Mouse (Mus musculus) stomach, embryonic 14.5 days (tissue): ENCODE data around the gene Fam117a. TPM values are rescaled to one million over a fixed set of nuclear protein-coding genes. Genes with fewer than 3 reads are reported as not detected.

ENCODE experiments used
- ATAC-seq: fragments of 200-750 bp; cut with Nextera tagmentation; 2 replicates; pipeline ENCODE4 v1.8.0; 2017; ENCODE audit warnings: low read depth, moderate TSS enrichment; ENCODE audit not compliant: insufficient number of reproducible peaks, insufficient read depth, low FRiP score
- H3K27ac ChIP-seq: fragments of 300-500 bp; sonication (generic); 2 replicates; pipeline ENCODE4 v1.5.1; 2014; ENCODE audit warnings: mild to moderate bottlenecking, low read length, moderate library complexity, mixed read lengths
- H3K27me3 ChIP-seq: fragments of 300-500 bp; sonication (generic); 2 replicates; pipeline ENCODE4 v1.6.1; 2014; ENCODE audit warnings: low read length, control low read depth, mixed read lengths; ENCODE audit not compliant: control insufficient read depth, insufficient read depth
- H3K36me3 ChIP-seq: fragments of 300-500 bp; sonication (generic); 2 replicates; pipeline ENCODE4 v1.6.1; 2014; ENCODE audit warnings: mild to moderate bottlenecking, control low read depth, low read length, moderate library complexity, mixed read lengths; ENCODE audit not compliant: control insufficient read depth, insufficient read depth
- H3K4me1 ChIP-seq: fragments of 300-500 bp; sonication (generic); 2 replicates; pipeline ENCODE4 v1.6.1; 2014; ENCODE audit warnings: low read length, control low read depth, mixed read lengths; ENCODE audit not compliant: control insufficient read depth, insufficient read depth
- H3K4me2 ChIP-seq: fragments of 300-500 bp; sonication (generic); replicated peaks from 2 replicates; pipeline ENCODE4 v1.6.1; 2014; ENCODE audit warnings: low read depth, low read length, control low read depth
- H3K4me3 ChIP-seq: fragments of 300-500 bp; sonication (generic); 2 replicates; pipeline ENCODE4 v1.5.1; 2014; ENCODE audit warnings: low read depth, low read length, control low read depth
- H3K9ac ChIP-seq: fragments of 300-500 bp; sonication (generic); replicated peaks from 2 replicates; pipeline ENCODE4 v1.6.1; 2014; ENCODE audit warnings: low read depth, mild to moderate bottlenecking, control low read depth, low read length, moderate library complexity, mixed read lengths
- H3K9me3 ChIP-seq: fragments of 300-500 bp; sonication (generic); 2 replicates; pipeline ENCODE4 v1.6.1; 2016; ENCODE audit warnings: low read depth, low read length, control low read depth; ENCODE audit not compliant: control insufficient read depth
- WGBS: fragments of 180-500 bp; shearing (Covaris S2); extraction: QIAGEN DNeasy Blood & Tissue Kit; methylation state at CpG from one replicate; pipeline ENCODE4 v1.1.7; 2014; 5-methylcytosine and 5-hydroxymethylcytosine counted together
- polyA plus RNA-seq: library from polyadenylated mRNA; unstranded; fragments of >200 nt; fragmentation: Nextera tagmentation; extraction: Ambion mirVana; gene quantifications from 2 replicates; pipeline ENCODE4 v1.2.1, GENCODE M21; 2014

The Fam117a gene
- polyA plus RNA-seq, 1 experiment from 2014 or later = 15.7 TPM

DNA sequence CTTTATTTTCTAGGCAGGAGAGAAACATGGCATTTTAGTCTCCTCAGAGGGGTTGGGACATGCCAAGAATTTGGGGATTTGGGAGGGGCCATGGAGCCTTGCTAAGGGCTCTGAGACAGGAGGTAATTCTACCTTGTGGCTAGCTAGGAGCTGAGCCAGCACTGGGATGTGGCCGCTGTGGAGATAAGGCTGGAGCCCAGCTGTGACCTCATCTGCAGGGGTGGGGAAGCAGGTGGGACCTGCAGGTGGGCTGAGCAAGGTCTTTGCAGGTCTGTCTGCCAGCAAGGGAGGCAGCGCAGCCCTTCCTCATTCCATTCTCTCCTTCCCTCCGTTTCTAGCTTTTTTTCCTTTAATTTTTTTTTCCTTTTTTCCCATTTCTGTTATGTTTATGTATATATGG, 21.4 kb downstream of the Fam117a start:
- Histone ChIP-seq H3K27ac (no peak overlapping the region; the same call in 1 of the 2 replicates), H3K9me3 (no peaks in the 10 kb centered on the region), H3K36me3 (no peaks in the 10 kb centered on the region; the same call in none of the 2 replicates), H3K4me1 (peaks cover 9% of the 10 kb centered on the region), H3K4me3 (no peak overlapping the region), H3K9ac (no peak overlapping the region), H3K4me2 (no peak overlapping the region), H3K27me3 (no peaks in the 10 kb centered on the region)
- WGBS = 48% methylated on average over 3 of the region's 3 CpGs
- ATAC-seq = no peak

DNA sequence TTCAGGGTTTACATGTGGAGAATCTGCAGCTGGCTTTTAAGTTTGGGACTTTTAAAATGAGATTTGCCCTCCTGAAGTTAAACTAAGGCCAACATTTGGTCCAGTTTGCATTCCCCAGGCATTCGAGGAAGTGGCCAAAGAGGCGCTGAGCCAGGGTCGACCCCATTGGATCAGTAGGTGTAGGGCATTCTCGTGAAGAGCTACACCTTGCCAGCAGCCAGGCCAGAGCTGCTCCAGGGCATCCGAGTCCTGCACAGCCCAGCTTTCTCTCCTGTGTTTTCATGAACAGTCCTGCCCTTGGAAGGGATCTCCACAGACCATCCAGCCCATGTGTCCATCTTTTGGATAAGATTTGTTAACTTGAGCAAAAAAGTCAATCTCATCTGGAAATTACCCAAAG, 27.6 kb downstream of the Fam117a start:
- H3K27me3 ChIP-seq = no peaks in the 10 kb centered on the region
- H3K9ac ChIP-seq = no peak overlapping the region
- WGBS = 72% methylated on average over 5 of the region's 5 CpGs
- no peak for ATAC-seq
- H3K4me3 ChIP-seq = no peak overlapping the region
- peaks cover 17% of the 10 kb centered on the region; the same call in 1 of the 2 replicates for H3K4me1 ChIP-seq
- no peak overlapping the region for H3K4me2 ChIP-seq
- H3K36me3 ChIP-seq = no peaks in the 10 kb centered on the region; the same call in 1 of the 2 replicates
- no peak overlapping the region for H3K27ac ChIP-seq
- H3K9me3 ChIP-seq = no peaks in the 10 kb centered on the region

DNA sequence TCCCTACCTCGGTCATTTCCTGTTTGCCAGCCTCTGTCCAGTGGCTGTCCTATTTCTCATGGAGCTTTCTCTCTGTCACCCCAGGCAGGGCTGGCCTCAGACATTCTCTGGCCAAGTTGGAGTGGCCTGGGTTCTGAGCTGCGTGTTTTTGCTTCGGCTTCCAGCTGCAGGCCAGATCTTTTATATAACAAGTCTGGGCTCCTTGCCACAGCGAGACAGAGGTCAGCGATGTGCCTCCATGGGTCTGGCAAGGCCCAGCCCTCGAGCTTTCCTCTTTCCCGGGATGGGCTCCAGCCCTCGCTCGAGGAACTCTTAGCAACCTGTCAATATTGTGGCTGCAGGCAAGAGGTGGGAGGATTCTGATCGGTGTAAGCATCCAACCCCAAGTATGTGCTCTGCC, 28.8 kb downstream of the Fam117a start:
- Histone ChIP-seq H3K9ac (no peak overlapping the region), H3K4me2 (no peak overlapping the region), H3K27ac (peak overlapping the region; percentile 69; the same call in 1 of the 2 replicates), H3K9me3 (no peaks in the 10 kb centered on the region), H3K4me1 (peaks cover 20% of the 10 kb centered on the region; the same call in 1 of the 2 replicates), H3K4me3 (no peak overlapping the region), H3K27me3 (no peaks in the 10 kb centered on the region), H3K36me3 (no peaks in the 10 kb centered on the region)
- no peak; the same call in 1 of the 2 replicates for ATAC-seq
- 61% methylated on average over 10 of the region's 10 CpGs for WGBS

DNA sequence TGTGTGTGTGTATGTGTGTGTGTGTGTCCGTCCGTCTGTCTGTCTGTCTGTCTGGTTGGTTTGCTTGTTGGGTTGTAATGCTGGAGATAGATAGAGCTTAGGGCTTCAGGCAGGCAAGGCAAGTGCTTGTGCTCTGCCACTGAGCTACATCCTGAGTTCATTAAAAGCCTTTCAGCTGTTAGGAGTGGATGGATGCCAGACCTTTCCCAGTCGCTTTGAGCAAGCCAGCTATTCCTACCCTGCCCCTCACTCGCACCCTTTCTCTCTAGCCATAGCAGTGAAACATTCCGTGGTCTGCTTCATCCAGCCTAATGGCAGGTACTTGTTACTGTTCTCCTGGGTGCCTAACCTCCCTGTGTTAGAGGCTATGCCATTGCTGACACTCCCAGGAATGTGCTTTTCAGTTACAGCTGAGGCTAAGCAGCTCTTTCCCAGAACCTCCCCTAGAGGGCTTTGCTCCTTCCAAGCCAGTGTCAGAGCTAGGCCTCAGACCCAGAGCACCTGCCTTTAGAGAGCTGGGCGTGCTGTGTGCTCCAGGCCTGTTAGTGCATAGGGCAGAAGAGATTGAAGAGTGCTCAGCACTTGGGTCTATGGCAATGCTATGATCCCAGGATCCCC, 29.6 kb downstream of the Fam117a start:
- Histone ChIP-seq H3K27ac (peak overlapping the region; percentile 69), H3K27me3 (no peaks in the 10 kb centered on the region)
- 70% methylated on average over 6 of the region's 6 CpGs for WGBS

DNA sequence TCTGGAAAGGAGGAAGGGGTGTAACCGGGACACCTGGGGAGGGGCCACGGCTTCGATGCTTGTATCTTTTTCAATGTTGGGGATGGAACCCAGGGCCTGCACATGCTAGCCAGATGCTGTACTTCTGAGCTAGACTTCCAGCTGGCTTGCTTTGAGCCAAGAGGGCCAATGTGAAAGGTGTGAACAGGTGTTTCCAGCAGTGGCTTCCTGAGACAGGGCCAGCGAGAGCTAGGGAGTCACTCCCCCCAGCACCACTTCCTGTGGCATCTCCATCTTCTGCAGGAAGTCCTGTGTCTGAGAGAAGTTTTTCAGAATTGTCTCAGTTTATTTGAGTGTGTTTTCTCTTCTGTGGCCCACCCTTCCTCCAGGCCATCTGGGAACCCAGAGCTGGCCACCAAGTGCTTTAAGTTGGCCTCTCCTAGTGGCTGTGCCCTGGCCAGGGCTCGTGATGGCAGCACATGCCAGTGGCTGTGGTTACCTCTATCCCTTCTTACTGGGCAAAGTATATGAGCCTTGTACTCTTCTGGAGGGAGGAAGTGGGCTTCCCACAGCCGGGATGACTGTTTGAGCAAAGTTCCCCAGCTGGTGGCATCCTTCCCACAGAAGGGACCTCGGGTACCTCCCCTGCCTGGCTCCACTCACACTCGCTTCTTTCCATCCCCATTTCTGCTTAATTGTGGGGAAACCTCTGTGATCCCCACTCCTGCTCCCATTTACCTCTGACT, 30.4 kb downstream of the Fam117a start:
- no peak for ATAC-seq
- no peaks in the 10 kb centered on the region for H3K27me3 ChIP-seq
- H3K4me2 ChIP-seq = no peak overlapping the region
- H3K27ac ChIP-seq = peak overlapping the region; percentile 69; the same call in 1 of the 2 replicates
- no peaks in the 10 kb centered on the region for H3K9me3 ChIP-seq
- peaks cover 5% of the 10 kb centered on the region; the same call in 1 of the 2 replicates for H3K36me3 ChIP-seq
- no peak overlapping the region for H3K9ac ChIP-seq
- WGBS = 81% methylated on average over 8 of the region's 8 CpGs
- H3K4me3 ChIP-seq = no peak overlapping the region
- peaks cover 20% of the 10 kb centered on the region; the same call in 1 of the 2 replicates for H3K4me1 ChIP-seq

More for the DNA sequence above, 29.6 kb downstream of the Fam117a start:
- no peaks in the 10 kb centered on the region for H3K9me3 ChIP-seq
- H3K36me3 ChIP-seq = no peaks in the 10 kb centered on the region
- peaks cover 20% of the 10 kb centered on the region; the same call in 1 of the 2 replicates for H3K4me1 ChIP-seq
- no peak overlapping the region for H3K9ac ChIP-seq
- H3K4me2 ChIP-seq = no peak overlapping the region
- no peak overlapping the region for H3K4me3 ChIP-seq
- no peak for ATAC-seq

DNA sequence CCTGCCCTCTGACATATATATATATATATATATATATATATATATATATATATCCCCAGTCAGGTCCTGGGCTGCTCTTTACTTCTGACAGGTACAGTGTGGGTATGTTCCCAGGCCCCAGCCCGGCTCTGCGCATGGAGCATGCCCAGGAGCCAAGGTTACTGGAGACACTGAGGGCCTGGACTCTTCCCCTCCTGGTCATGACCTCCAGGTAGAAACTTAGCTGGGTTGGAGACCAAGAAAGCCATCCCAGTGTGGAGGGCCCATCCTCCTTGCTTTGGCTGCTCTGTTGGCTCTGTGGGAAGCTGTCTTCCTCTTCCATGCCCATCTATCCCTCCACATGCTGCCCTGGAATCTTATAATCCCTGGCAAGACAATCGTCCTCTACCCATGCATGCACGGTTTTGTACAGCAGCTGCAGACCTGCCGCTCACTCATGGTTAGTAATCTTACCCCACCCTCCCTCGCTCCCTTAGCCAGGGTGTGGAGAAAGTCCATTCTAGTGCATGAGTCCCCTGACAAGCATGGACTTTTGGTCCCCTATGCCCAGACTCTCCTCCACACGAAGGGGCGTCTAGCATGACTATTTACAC, 31.5 kb downstream of the Fam117a start:
- Histone ChIP-seq H3K9ac (no peak overlapping the region), H3K9me3 (no peaks in the 10 kb centered on the region), H3K4me2 (no peak overlapping the region), H3K27me3 (no peaks in the 10 kb centered on the region), H3K27ac (no peak overlapping the region), H3K4me1 (peaks cover 20% of the 10 kb centered on the region; the same call in 1 of the 2 replicates), H3K36me3 (peaks cover 11% of the 10 kb centered on the region; the same call in 1 of the 2 replicates), H3K4me3 (no peak overlapping the region)
- no peak for ATAC-seq
- WGBS = 92% methylated on average over 8 of the region's 8 CpGs

DNA sequence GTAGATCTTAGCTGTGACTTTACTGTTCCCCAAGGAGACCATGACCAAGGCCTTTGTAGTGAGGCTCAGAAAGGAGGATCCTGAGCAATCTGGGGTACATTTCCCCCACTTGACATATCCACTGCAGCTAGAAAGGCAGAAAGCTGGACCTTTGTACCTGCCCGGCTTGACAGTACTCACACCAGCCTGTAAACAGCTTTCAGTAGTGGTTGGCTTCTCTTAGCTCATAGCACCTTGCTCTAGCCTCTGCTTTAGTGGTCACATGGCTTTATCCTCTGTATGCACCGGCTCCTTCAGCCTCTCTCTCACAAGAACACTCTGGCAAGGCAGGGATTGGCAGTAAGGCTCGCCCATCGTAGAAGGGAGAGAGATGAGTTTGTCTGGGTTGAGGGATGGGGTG, 32.1 kb downstream of the Fam117a start:
- Histone ChIP-seq H3K27ac (no peak overlapping the region), H3K27me3 (no peaks in the 10 kb centered on the region), H3K36me3 (peaks cover 13% of the 10 kb centered on the region; the same call in 1 of the 2 replicates), H3K9ac (no peak overlapping the region), H3K9me3 (no peaks in the 10 kb centered on the region), H3K4me3 (no peak overlapping the region), H3K4me2 (no peak overlapping the region), H3K4me1 (peaks cover 17% of the 10 kb centered on the region; the same call in 1 of the 2 replicates)
- 88% methylated on average over 4 of the region's 4 CpGs for WGBS
- no peak for ATAC-seq
